Mouse (Mus musculus): ENCODE data around the gene Cnot2. TPM values are rescaled to one million over a fixed set of nuclear protein-coding genes. Genes with fewer than 3 reads are reported as not detected.

Cnot2 gene
- polyA plus RNA-seq, 1 experiment = 22.0 TPM

GRCm38 (mm10) chr10:116534278-116534677 lies 47.0 kb downstream of the Cnot2 start:
- H3K79me2 ChIP-seq (ENCODE audit: control insufficient read depth, insufficient read depth) = peaks cover 100% of the 10 kb centered on the region
- peaks cover 63% of the 10 kb centered on the region for H3K79me3 ChIP-seq (ENCODE audit: low read depth)
- no peaks in the 10 kb centered on the region for H3K27me3 ChIP-seq (ENCODE audit: control insufficient read depth, insufficient read depth, insufficient read length)
- no peak for TF ChIP-seq MAX (IDR thresholded peaks at IDR 0.05)
- no peak for TF ChIP-seq CTCF (IDR thresholded peaks at IDR 0.05; ENCODE audit: control insufficient read depth, insufficient read depth, insufficient read length)
- no peak for TF ChIP-seq USF1 (IDR thresholded peaks at IDR 0.05; ENCODE audit: low read depth)
- TF ChIP-seq CEBPB (IDR thresholded peaks at IDR 0.05; ENCODE audit: low read depth) = no peak
- no peak for TF ChIP-seq FOSL1 (IDR thresholded peaks at IDR 0.05; ENCODE audit: insufficient read depth, low read length, poor library complexity, severe bottlenecking)
- no peak for TF ChIP-seq MYOG (IDR thresholded peaks at IDR 0.05; ENCODE audit: control insufficient read depth, extremely low read depth, insufficient read length)
- TF ChIP-seq MYOD1 (IDR thresholded peaks at IDR 0.05; ENCODE audit: control insufficient read depth, insufficient read length, low read depth) = no peak
- no peak overlapping the region for H3ac ChIP-seq (ENCODE audit: control insufficient read depth, insufficient read length, low read depth)
- no peak overlapping the region for H3K4me3 ChIP-seq (ENCODE audit: insufficient read depth, poor library complexity, severe bottlenecking)
- H3K36me3 ChIP-seq (ENCODE audit: control insufficient read depth, insufficient read depth) = peaks cover 14% of the 10 kb centered on the region

- Histone ChIP-seq H3K27me3 (ENCODE audit: control insufficient read depth, insufficient read depth, insufficient read length) (no peaks in the 10 kb centered on the region), H3K79me3 (ENCODE audit: low read depth) (peaks cover 51% of the 10 kb centered on the region), H3K4me3 (ENCODE audit: insufficient read depth, poor library complexity, severe bottlenecking) (no peak overlapping the region), H3K79me2 (ENCODE audit: control insufficient read depth, insufficient read depth) (peaks cover 100% of the 10 kb centered on the region), H3K36me3 (ENCODE audit: control insufficient read depth, insufficient read depth) (peaks cover 16% of the 10 kb centered on the region), H3ac (ENCODE audit: control insufficient read depth, insufficient read length, low read depth) (no peak overlapping the region)
- no peak for TF ChIP-seq CTCF (IDR thresholded peaks at IDR 0.05; ENCODE audit: control insufficient read depth, insufficient read depth, insufficient read length)
- TF ChIP-seq CEBPB (IDR thresholded peaks at IDR 0.05; ENCODE audit: low read depth) = no peak
- no peak for TF ChIP-seq USF1 (IDR thresholded peaks at IDR 0.05; ENCODE audit: low read depth)
- no peak for TF ChIP-seq MYOG (IDR thresholded peaks at IDR 0.05; ENCODE audit: control insufficient read depth, extremely low read depth, insufficient read length)
- no peak for TF ChIP-seq FOSL1 (IDR thresholded peaks at IDR 0.05; ENCODE audit: insufficient read depth, low read length, poor library complexity, severe bottlenecking)
- TF ChIP-seq MYOD1 (IDR thresholded peaks at IDR 0.05; ENCODE audit: control insufficient read depth, insufficient read length, low read depth) = no peak
- no peak for TF ChIP-seq MAX (IDR thresholded peaks at IDR 0.05)
These were observed 48.8 kb downstream of the Cnot2 start for GRCm38 (mm10) chr10:116532561-116532960.

- TF ChIP-seq MYOD1 (IDR thresholded peaks at IDR 0.05; ENCODE audit: control insufficient read depth, insufficient read length, low read depth) = no peak
- TF ChIP-seq CTCF (IDR thresholded peaks at IDR 0.05; ENCODE audit: control insufficient read depth, insufficient read depth, insufficient read length) = no peak
- TF ChIP-seq MAX (IDR thresholded peaks at IDR 0.05) = no peak
- no peak for TF ChIP-seq CEBPB (IDR thresholded peaks at IDR 0.05; ENCODE audit: low read depth)
- no peak for TF ChIP-seq USF1 (IDR thresholded peaks at IDR 0.05; ENCODE audit: low read depth)
- TF ChIP-seq MYOG (IDR thresholded peaks at IDR 0.05; ENCODE audit: control insufficient read depth, extremely low read depth, insufficient read length) = no peak
- no peak for TF ChIP-seq FOSL1 (IDR thresholded peaks at IDR 0.05; ENCODE audit: insufficient read depth, low read length, poor library complexity, severe bottlenecking)
- Histone ChIP-seq H3K36me3 (ENCODE audit: control insufficient read depth, insufficient read depth) (peaks cover 17% of the 10 kb centered on the region), H3K79me3 (ENCODE audit: low read depth) (peaks cover 43% of the 10 kb centered on the region), H3K27me3 (ENCODE audit: control insufficient read depth, insufficient read depth, insufficient read length) (no peaks in the 10 kb centered on the region), H3K4me3 (ENCODE audit: insufficient read depth, poor library complexity, severe bottlenecking) (no peak overlapping the region), H3K79me2 (ENCODE audit: control insufficient read depth, insufficient read depth) (peaks cover 100% of the 10 kb centered on the region), H3ac (ENCODE audit: control insufficient read depth, insufficient read length, low read depth) (no peak overlapping the region)
These were observed 50.2 kb downstream of the Cnot2 start for GRCm38 (mm10) chr10:116531063-116531462.

DNA sequence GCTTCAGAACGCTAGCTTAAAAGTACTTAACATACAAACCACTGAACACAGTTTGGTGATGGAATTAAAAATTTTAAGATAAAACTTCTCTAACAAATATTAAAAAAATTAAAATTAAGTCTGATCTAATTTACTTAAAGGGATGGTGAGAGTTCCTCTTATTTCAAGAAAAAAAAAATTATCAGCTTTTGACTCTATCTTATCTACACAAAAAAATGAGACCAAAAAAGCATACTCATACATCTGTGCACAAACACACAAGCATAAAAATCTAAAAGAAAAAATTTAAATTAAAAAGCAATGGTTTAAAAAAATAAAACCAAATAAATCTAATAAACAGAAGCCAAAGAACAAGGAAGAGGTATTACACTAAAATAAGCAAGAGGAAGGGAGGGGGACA lies 61.7 kb downstream of the Cnot2 start:
- no peak overlapping the region for H3K4me3 ChIP-seq (ENCODE audit: insufficient read depth, poor library complexity, severe bottlenecking)
- H3K36me3 ChIP-seq (ENCODE audit: control insufficient read depth, insufficient read depth) = peaks cover 11% of the 10 kb centered on the region
- H3ac ChIP-seq (ENCODE audit: control insufficient read depth, insufficient read length, low read depth) = no peak overlapping the region
- H3K27me3 ChIP-seq (ENCODE audit: control insufficient read depth, insufficient read depth, insufficient read length) = no peaks in the 10 kb centered on the region
- peaks cover 28% of the 10 kb centered on the region for H3K79me3 ChIP-seq (ENCODE audit: low read depth)
- H3K79me2 ChIP-seq (ENCODE audit: control insufficient read depth, insufficient read depth) = peaks cover 82% of the 10 kb centered on the region
- TF ChIP-seq FOSL1 (IDR thresholded peaks at IDR 0.05; ENCODE audit: insufficient read depth, low read length, poor library complexity, severe bottlenecking) = no peak
- TF ChIP-seq MYOD1 (IDR thresholded peaks at IDR 0.05; ENCODE audit: control insufficient read depth, insufficient read length, low read depth) = no peak
- no peak for TF ChIP-seq CEBPB (IDR thresholded peaks at IDR 0.05; ENCODE audit: low read depth)
- no peak for TF ChIP-seq MAX (IDR thresholded peaks at IDR 0.05)
- no peak for TF ChIP-seq CTCF (IDR thresholded peaks at IDR 0.05; ENCODE audit: control insufficient read depth, insufficient read depth, insufficient read length)
- TF ChIP-seq USF1 (IDR thresholded peaks at IDR 0.05; ENCODE audit: low read depth) = no peak

GRCm38 (mm10) chr10:116515590-116515989 lies 65.7 kb downstream of the Cnot2 start:
- no peak overlapping the region for H3ac ChIP-seq (ENCODE audit: control insufficient read depth, insufficient read length, low read depth)
- peaks cover 84% of the 10 kb centered on the region for H3K79me2 ChIP-seq (ENCODE audit: control insufficient read depth, insufficient read depth)
- H3K4me3 ChIP-seq (ENCODE audit: insufficient read depth, poor library complexity, severe bottlenecking) = no peak overlapping the region
- H3K79me3 ChIP-seq (ENCODE audit: low read depth) = peaks cover 30% of the 10 kb centered on the region
- peaks cover 5% of the 10 kb centered on the region for H3K36me3 ChIP-seq (ENCODE audit: control insufficient read depth, insufficient read depth)
- TF ChIP-seq FOSL1 (IDR thresholded peaks at IDR 0.05; ENCODE audit: insufficient read depth, low read length, poor library complexity, severe bottlenecking) (no peak), MAX (IDR thresholded peaks at IDR 0.05) (no peak), CEBPB (IDR thresholded peaks at IDR 0.05; ENCODE audit: low read depth) (no peak), MYOG (IDR thresholded peaks at IDR 0.05; ENCODE audit: control insufficient read depth, extremely low read depth, insufficient read length) (no peak), CTCF (IDR thresholded peaks at IDR 0.05; ENCODE audit: control insufficient read depth, insufficient read depth, insufficient read length) (no peak), MYOD1 (IDR thresholded peaks at IDR 0.05; ENCODE audit: control insufficient read depth, insufficient read length, low read depth) (no peak), USF1 (IDR thresholded peaks at IDR 0.05; ENCODE audit: low read depth) (no peak)
- no peaks in the 10 kb centered on the region for H3K27me3 ChIP-seq (ENCODE audit: control insufficient read depth, insufficient read depth, insufficient read length)

DNA sequence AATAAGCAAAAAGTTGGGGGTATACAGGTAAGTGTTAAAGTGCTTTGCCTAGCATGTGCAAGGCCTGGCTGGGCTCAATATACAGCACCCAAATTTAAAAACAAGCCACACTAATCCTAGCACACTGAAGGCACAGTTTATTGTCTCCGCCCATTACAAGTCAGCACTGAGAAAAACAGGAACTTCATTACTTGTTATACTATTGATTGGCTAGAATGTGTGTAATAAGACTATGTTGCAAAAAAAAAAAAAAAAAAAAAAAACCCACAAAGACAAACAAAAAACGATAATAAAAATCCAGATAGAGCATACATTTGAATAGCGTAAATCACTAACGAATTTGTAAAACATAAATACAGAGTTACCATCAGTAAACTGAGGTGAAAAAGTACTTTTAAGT lies 66.2 kb downstream of the Cnot2 start:
- peaks cover 2% of the 10 kb centered on the region for H3K36me3 ChIP-seq (ENCODE audit: control insufficient read depth, insufficient read depth)
- H3K79me3 ChIP-seq (ENCODE audit: low read depth) = peaks cover 26% of the 10 kb centered on the region
- H3K27me3 ChIP-seq (ENCODE audit: control insufficient read depth, insufficient read depth, insufficient read length) = no peaks in the 10 kb centered on the region
- peaks cover 82% of the 10 kb centered on the region for H3K79me2 ChIP-seq (ENCODE audit: control insufficient read depth, insufficient read depth)
- H3ac ChIP-seq (ENCODE audit: control insufficient read depth, insufficient read length, low read depth) = no peak overlapping the region
- no peak for TF ChIP-seq MYOG (IDR thresholded peaks at IDR 0.05; ENCODE audit: control insufficient read depth, extremely low read depth, insufficient read length)
- no peak for TF ChIP-seq USF1 (IDR thresholded peaks at IDR 0.05; ENCODE audit: low read depth)
- no peak for TF ChIP-seq FOSL1 (IDR thresholded peaks at IDR 0.05; ENCODE audit: insufficient read depth, low read length, poor library complexity, severe bottlenecking)
- no peak for TF ChIP-seq MAX (IDR thresholded peaks at IDR 0.05)
- TF ChIP-seq CEBPB (IDR thresholded peaks at IDR 0.05; ENCODE audit: low read depth) = no peak
- no peak for TF ChIP-seq MYOD1 (IDR thresholded peaks at IDR 0.05; ENCODE audit: control insufficient read depth, insufficient read length, low read depth)
- TF ChIP-seq CTCF (IDR thresholded peaks at IDR 0.05; ENCODE audit: control insufficient read depth, insufficient read depth, insufficient read length) = no peak
- no peak overlapping the region for H3K4me3 ChIP-seq (ENCODE audit: insufficient read depth, poor library complexity, severe bottlenecking)

Data from C2C12 (cell line).